Mouse (Mus musculus) lung, postnatal 25 days (tissue): Measurements from ENCODE around the gene Olfml2a.

ENCODE experiments used
- DNase-seq: peaks from one replicate; pipeline ENCODE4 v3.0.0; 2022; ENCODE audit warnings: low spot score

Olfml2a gene

GRCm38 (mm10) chr2:39011264-39011663, 79.5 kb downstream of the Olfml2a start:
- peak; percentile 42 for DNase-seq

- no peak for DNase-seq
Observed at GRCm38 (mm10) chr2:39011971-39012370, 80.2 kb downstream of the Olfml2a start.

- no peak for DNase-seq
Observed at GRCm38 (mm10) chr2:39012768-39013279, 81.0 kb downstream of the Olfml2a start.
